Mouse (Mus musculus): ENCODE results near the gene Pkd1l2. TPM values are rescaled to one million over a fixed set of nuclear protein-coding genes. Genes with fewer than 3 reads are reported as not detected.

The Pkd1l2 gene
- polyA plus RNA-seq, 2 experiments: 0.07 to 0.16 TPM

GRCm38 (mm10) chr8:116951369-116951768 is 130.9 kb downstream of the Pkd1l2 start:
- WGBS: 44% methylated on average over 5 of the region's 5 CpGs
- DNase-seq (ENCODE audit: low spot score): peak; percentile 71
- peaks cover 31% of the 10 kb centered on the region for H3K36me3 ChIP-seq (ENCODE audit: control insufficient read depth, insufficient read depth, low read length)
- H3K4me2 ChIP-seq (replicated peaks; ENCODE audit: low read depth, low read length, severe bottlenecking): no peak overlapping the region
- no peaks in the 10 kb centered on the region for H3K27me3 ChIP-seq (ENCODE audit: control insufficient read depth, insufficient read depth, low read length)
- no peaks in the 10 kb centered on the region for H3K9me3 ChIP-seq (ENCODE audit: control insufficient read depth, low read length)
- H3K4me1 ChIP-seq (ENCODE audit: control insufficient read depth, insufficient read depth, low read length): peaks cover 6% of the 10 kb centered on the region; the same call in 1 of the 2 replicates
- no peak overlapping the region for H3K27ac ChIP-seq (replicated peaks; ENCODE audit: low read depth, low read length)
- ATAC-seq (ENCODE audit: low FRiP score, low read depth): no peak
- no peak overlapping the region for H3K9ac ChIP-seq (ENCODE audit: low read depth, low read length, severe bottlenecking)
- TF ChIP-seq POLR2A (IDR thresholded peaks at IDR 0.05; ENCODE audit: borderline replicate concordance, extremely low read depth, insufficient read depth, insufficient read length): no peak
- H3K4me3 ChIP-seq (replicated peaks; ENCODE audit: low read length): no peak overlapping the region

- no peak for TF ChIP-seq POLR2A (IDR thresholded peaks at IDR 0.05; ENCODE audit: borderline replicate concordance, extremely low read depth, insufficient read depth, insufficient read length)
- Histone ChIP-seq H3K36me3 (ENCODE audit: control insufficient read depth, insufficient read depth, low read length) (no peaks in the 10 kb centered on the region), H3K4me2 (replicated peaks; ENCODE audit: low read depth, low read length, severe bottlenecking) (no peak overlapping the region), H3K4me3 (replicated peaks; ENCODE audit: low read length) (no peak overlapping the region), H3K27ac (replicated peaks; ENCODE audit: low read depth, low read length) (no peak overlapping the region), H3K27me3 (ENCODE audit: control insufficient read depth, insufficient read depth, low read length) (no peaks in the 10 kb centered on the region), H3K9me3 (ENCODE audit: control insufficient read depth, low read length) (no peaks in the 10 kb centered on the region), H3K4me1 (ENCODE audit: control insufficient read depth, insufficient read depth, low read length) (peaks cover 15% of the 10 kb centered on the region), H3K9ac (ENCODE audit: low read depth, low read length, severe bottlenecking) (no peak overlapping the region)
- DNase-seq (ENCODE audit: low spot score) (no peak), ATAC-seq (ENCODE audit: low FRiP score, low read depth) (no peak)
- 84% methylated on average over 7 of the region's 7 CpGs for whole genome bisulfite sequencing
Measured at GRCm38 (mm10) chr8:116947589-116947988, 134.7 kb downstream of the Pkd1l2 start.

GRCm38 (mm10) chr8:116946851-116947250 is 135.4 kb downstream of the Pkd1l2 start:
- H3K4me1 ChIP-seq (ENCODE audit: control insufficient read depth, insufficient read depth, low read length): peaks cover 15% of the 10 kb centered on the region
- no peaks in the 10 kb centered on the region for H3K36me3 ChIP-seq (ENCODE audit: control insufficient read depth, insufficient read depth, low read length)
- no peak overlapping the region for H3K27ac ChIP-seq (replicated peaks; ENCODE audit: low read depth, low read length)
- 89% methylated on average over 6 of the region's 6 CpGs for WGBS
- ATAC-seq (ENCODE audit: low FRiP score, low read depth): no peak
- H3K4me2 ChIP-seq (replicated peaks; ENCODE audit: low read depth, low read length, severe bottlenecking): no peak overlapping the region
- no peak for TF ChIP-seq POLR2A (IDR thresholded peaks at IDR 0.05; ENCODE audit: borderline replicate concordance, extremely low read depth, insufficient read depth, insufficient read length)
- no peaks in the 10 kb centered on the region for H3K9me3 ChIP-seq (ENCODE audit: control insufficient read depth, low read length)
- DNase-seq (ENCODE audit: low spot score): no peak
- no peaks in the 10 kb centered on the region for H3K27me3 ChIP-seq (ENCODE audit: control insufficient read depth, insufficient read depth, low read length)
- H3K4me3 ChIP-seq (replicated peaks; ENCODE audit: low read length): no peak overlapping the region
- no peak overlapping the region for H3K9ac ChIP-seq (ENCODE audit: low read depth, low read length, severe bottlenecking)

GRCm38 (mm10) chr8:116946268-116946838 is 135.9 kb downstream of the Pkd1l2 start:
- H3K9me3 ChIP-seq (ENCODE audit: control insufficient read depth, low read length): no peaks in the 10 kb centered on the region
- no peaks in the 10 kb centered on the region for H3K27me3 ChIP-seq (ENCODE audit: control insufficient read depth, insufficient read depth, low read length)
- H3K9ac ChIP-seq (ENCODE audit: low read depth, low read length, severe bottlenecking): no peak overlapping the region
- 86% methylated on average over 21 of the region's 21 CpGs for WGBS
- no peak overlapping the region for H3K4me3 ChIP-seq (replicated peaks; ENCODE audit: low read length)
- no peak for DNase-seq (ENCODE audit: low spot score)
- no peak overlapping the region for H3K4me2 ChIP-seq (replicated peaks; ENCODE audit: low read depth, low read length, severe bottlenecking)
- H3K36me3 ChIP-seq (ENCODE audit: control insufficient read depth, insufficient read depth, low read length): no peaks in the 10 kb centered on the region
- no peak for ATAC-seq (ENCODE audit: low FRiP score, low read depth)
- peaks cover 15% of the 10 kb centered on the region for H3K4me1 ChIP-seq (ENCODE audit: control insufficient read depth, insufficient read depth, low read length)
- TF ChIP-seq POLR2A (IDR thresholded peaks at IDR 0.05; ENCODE audit: borderline replicate concordance, extremely low read depth, insufficient read depth, insufficient read length): no peak
- H3K27ac ChIP-seq (replicated peaks; ENCODE audit: low read depth, low read length): no peak overlapping the region

Other genes with a start within 250 kb of the Pkd1l2 start
- gene Cmc2, start 161.0 kb downstream of the Pkd1l2 start, polyA plus RNA-seq (2012; rRNA removed): 21.0 and 29.0 TPM in 2 replicates
- 69.3 and 74.7 TPM in 2 replicates for gene Cmc2, start 161.0 kb downstream of the Pkd1l2 start, polyA plus RNA-seq (2014; fragmentation: Nextera tagmentation; extraction: Ambion mirVana)
- 36.8 and 39.7 TPM in 2 replicates for gene Cenpn, start 160.7 kb downstream of the Pkd1l2 start, polyA plus RNA-seq (2012; rRNA removed)
- gene Cenpn, start 160.7 kb downstream of the Pkd1l2 start, polyA plus RNA-seq (2014; fragmentation: Nextera tagmentation; extraction: Ambion mirVana): 31.3 and 34.2 TPM in 2 replicates
- gene Atmin, start 139.1 kb downstream of the Pkd1l2 start, polyA plus RNA-seq (2012; rRNA removed): 10.6 and 11.7 TPM in 2 replicates
- 11.4 and 11.8 TPM in 2 replicates for gene Atmin, start 139.1 kb downstream of the Pkd1l2 start, polyA plus RNA-seq (2014; fragmentation: Nextera tagmentation; extraction: Ambion mirVana)
- gene 1700030J22Rik, start 103.5 kb downstream of the Pkd1l2 start, polyA plus RNA-seq (2012; rRNA removed): 1.1 and 1.4 TPM in 2 replicates
- 0.74 and 0.95 TPM in 2 replicates for gene 1700030J22Rik, start 103.5 kb downstream of the Pkd1l2 start, polyA plus RNA-seq (2014; fragmentation: Nextera tagmentation; extraction: Ambion mirVana)
- gene Gcsh, start 88.9 kb downstream of the Pkd1l2 start, polyA plus RNA-seq (2012; rRNA removed): 55.5 and 68.2 TPM in 2 replicates
- 121 and 122 TPM in 2 replicates for gene Gcsh, start 88.9 kb downstream of the Pkd1l2 start, polyA plus RNA-seq (2014; fragmentation: Nextera tagmentation; extraction: Ambion mirVana)
- 0.25 and 0.29 TPM in 2 replicates for gene Bco1, start 13.4 kb upstream of the Pkd1l2 start, polyA plus RNA-seq (2012; rRNA removed)
- 0.48 and 0.65 TPM in 2 replicates for gene Bco1, start 13.4 kb upstream of the Pkd1l2 start, polyA plus RNA-seq (2014; fragmentation: Nextera tagmentation; extraction: Ambion mirVana)
- 7.6 and 8.2 TPM in 2 replicates for gene Gan, start 75.7 kb upstream of the Pkd1l2 start, polyA plus RNA-seq (2012; rRNA removed)
- gene Gan, start 75.7 kb upstream of the Pkd1l2 start, polyA plus RNA-seq (2014; fragmentation: Nextera tagmentation; extraction: Ambion mirVana): 3.5 and 3.6 TPM in 2 replicates
- 39.7 and 48.3 TPM in 2 replicates for gene Cmip, start 174.6 kb upstream of the Pkd1l2 start, polyA plus RNA-seq (2012; rRNA removed)
- gene Cmip, start 174.6 kb upstream of the Pkd1l2 start, polyA plus RNA-seq (2014; fragmentation: Nextera tagmentation; extraction: Ambion mirVana): 27.1 and 37.1 TPM in 2 replicates

Data from limb, embryonic 14.5 days (tissue).